Mouse (Mus musculus) embryonic stem cell, embryonic (primary cell): ENCODE measurements around the gene Mpzl1.

Experiments
- CTCF ChIA-PET, 4 experiments: fragments of 300-600 bp in 2 of 4; fragments of 350-600 bp in 2 of 4; sonication (Branson Sonifier 250); formaldehyde crosslinking; loops; one replicate each; lab custom pipeline; 2022; ENCODE audit warnings: inconsistent platforms in 2 of 4; lab: Charles Lee
- POLR2A ChIA-PET, 4 experiments: fragments of 300-600 bp in 2 of 4; fragments of 350-600 bp in 2 of 4; sonication (Branson Sonifier 250); formaldehyde crosslinking; loops; one replicate each; lab custom pipeline; 2022; ENCODE audit warnings: antibody characterized with exemption in 4 of 4, inconsistent platforms in 1 of 4; lab: Charles Lee

Mpzl1 gene

DNA sequence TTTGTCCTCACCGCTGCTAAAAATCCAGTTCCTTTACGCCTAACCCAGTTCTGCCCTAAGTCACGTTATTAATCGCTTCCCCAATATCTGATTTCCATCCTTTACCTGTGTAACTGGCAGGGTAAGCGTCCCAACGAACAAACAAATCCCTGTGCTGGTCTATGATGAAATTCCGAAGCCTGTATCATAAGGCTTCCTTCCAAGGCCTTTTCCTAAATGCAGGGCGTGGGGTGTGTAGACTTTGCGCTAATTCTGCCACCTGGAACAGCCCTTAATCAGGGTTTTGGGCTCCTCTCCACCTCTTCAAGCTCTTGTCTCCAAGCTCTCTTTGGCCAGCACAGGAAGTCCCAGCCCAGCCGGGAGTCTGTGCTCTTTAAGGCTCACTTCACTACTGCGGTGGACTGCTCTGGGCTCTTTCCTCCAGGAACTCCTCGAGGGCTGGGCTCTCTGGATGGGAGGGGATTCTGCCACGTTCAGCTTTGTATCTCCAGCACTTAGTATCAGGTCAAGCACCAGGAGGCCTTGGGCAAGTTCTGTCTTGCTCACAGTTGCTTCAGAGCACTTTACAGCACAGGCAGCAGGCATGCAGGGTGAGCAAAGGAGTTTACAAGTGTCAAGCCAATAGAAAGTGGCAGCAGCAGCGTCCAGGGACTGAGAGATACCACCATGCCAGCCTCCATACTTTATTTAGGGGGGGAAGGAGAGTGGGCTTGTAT lies 48.8 kb downstream of the Mpzl1 start:
- ChIA-PET POLR2A (interaction anchor here in 3 of 4 experiments (0.6 to 5.5 kb wide), 21 partner anchors 8 to 1329 kb away, joined by 3 to 43 read pairs (median 5); partner anchors contain the start of genes Mpc2 (in 2 of the 3), Mpzl1 (in 2 of the 3) and Dcaf6 (in 1 of the 3)), CTCF (interaction anchor here in 2 of 4 experiments (0.7 to 1.2 kb wide), 4 partner anchors 11 to 70 kb away, joined by 3 to 5 read pairs (median 3); no protein-coding TSS in a partner anchor)

DNA sequence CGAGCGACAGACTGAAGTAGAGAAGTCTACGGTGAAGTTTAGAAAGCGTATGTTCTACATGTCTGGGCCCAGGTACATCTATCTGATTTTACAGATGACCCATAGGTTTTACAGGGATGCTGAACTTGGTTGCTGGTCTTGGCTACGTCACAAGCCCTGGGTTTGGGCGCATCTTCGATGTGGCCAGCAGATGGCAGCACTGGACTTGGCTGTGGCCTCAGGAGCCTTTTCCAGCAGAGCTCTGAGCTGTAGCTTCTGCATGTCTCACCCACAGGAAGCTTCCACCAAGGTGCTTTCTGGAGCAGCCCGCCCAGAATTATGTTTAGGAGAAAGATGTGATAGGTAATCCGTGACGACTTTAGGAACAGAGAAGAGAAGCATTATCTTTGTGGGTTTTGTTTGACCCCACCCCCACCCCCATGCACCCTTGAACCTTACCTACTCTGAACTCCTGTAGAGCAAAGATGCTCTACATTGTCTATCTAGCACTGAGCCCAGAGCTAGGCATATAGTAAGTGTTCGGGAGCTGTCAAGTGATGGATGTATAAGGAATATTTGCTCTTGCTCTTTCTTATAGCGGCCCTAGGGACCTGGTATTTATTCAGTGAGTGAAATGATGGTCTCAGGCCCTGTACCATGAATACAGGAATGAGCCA lies 50.7 kb downstream of the Mpzl1 start:
- POLR2A ChIA-PET: interaction anchor here in 3 of 4 experiments (0.5 to 5.5 kb wide), 16 partner anchors 9 to 123 kb away, joined by 3 to 43 read pairs (median 4); partner anchors contain the start of genes Dcaf6 (in 1 of the 3) and Mpc2 (in 1 of the 3)

DNA sequence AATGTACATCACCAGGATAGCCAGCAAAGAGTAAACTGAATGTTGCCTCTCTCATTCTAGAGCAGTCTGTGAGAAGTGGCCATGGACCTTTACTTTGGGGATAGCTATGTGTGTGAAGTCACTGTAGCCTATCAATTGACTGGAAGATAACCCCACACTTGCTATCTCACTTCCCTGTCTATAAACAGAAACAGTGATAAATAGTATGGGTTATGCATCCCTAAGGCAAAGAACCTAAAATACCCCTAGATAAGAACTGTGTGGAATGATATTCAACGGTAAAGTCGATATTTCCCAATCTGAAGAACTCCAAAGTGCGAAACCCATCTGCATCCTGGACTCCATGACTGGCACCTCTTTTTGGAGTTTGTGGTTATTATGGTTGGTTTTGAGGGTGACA lies 53.1 kb downstream of the Mpzl1 start:
- CTCF ChIA-PET: no interaction called here
- POLR2A ChIA-PET: interaction anchor here in 2 of 4 experiments (0.6 to 2.7 kb wide), 4 partner anchors 52 to 121 kb away, joined by 3 to 20 read pairs (median 12); partner anchors contain the start of genes Dcaf6 (in 1 of the 2), Mpc2 (in 1 of the 2) and Mpzl1 (in 1 of the 2)

More for the DNA sequence above, 50.7 kb downstream of the Mpzl1 start:
- CTCF ChIA-PET: interaction anchor here (0.5 to 1.8 kb wide), 31 partner anchors 17 to 1030 kb away, joined by 3 to 16 read pairs (median 4); partner anchors contain the start of genes Creg1 (in 2 of the 4) and Mpzl1 (in 1 of the 4)

DNA sequence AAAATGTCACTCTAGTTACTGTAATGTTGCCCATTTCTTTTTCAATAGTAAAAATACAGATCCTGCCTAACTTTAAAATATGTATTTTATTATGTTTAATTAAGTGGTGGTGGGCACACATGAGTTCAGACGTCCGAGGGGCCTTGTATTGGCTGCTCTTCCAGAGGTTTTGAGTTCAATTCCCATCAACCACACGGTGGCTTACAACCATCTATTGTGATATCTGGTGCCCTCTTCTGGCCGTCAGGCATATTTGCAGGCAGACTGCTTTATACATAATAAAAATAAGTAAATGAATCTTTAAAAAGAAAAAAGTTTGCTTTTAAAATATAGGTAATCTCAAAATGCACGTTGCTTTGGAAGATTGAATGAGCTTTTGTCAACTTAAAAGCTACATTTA lies 55.0 kb downstream of the Mpzl1 start:
- ChIA-PET CTCF (interaction anchor here in 2 of 4 experiments (0.8 to 0.9 kb wide), 2 partner anchors 11 to 157 kb away, joined by 3 read pairs; no protein-coding TSS in a partner anchor), POLR2A (interaction anchor here in 2 of 4 experiments (0.7 to 2.7 kb wide), 11 partner anchors 10 to 119 kb away, joined by 3 to 20 read pairs (median 4); partner anchors contain the start of genes Dcaf6 (in 1 of the 2), Mpc2 (in 1 of the 2) and Mpzl1 (in 1 of the 2))

DNA sequence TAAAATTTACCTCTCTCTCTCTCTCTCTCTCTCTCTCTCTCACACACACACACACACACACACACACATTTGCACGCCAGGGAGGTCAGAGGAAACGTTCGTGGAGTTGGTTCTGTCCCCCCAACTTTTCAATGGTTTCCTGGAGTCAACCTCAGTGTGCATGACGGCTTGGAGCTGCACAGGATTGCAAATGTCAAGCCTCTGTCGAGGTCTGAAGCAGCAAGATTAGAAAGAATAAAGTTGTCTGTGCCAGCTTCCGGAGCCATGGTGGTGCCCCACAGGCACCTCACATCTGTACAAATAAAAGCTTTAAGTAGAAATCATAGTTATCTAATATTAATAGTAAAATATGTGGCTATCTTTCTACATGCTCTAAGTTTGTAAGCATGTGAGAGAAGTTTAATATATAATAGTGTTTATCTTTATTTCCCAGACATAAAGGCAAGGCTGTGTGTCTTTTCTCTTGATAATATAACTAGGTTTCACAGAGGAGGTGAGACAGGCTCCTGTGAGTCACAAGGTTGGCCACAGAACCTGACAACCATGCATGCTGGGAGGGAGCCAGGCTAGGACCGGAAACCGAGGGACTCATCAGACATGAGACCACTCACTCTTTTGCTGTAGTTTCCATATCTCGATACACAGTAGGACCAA lies 57.8 kb downstream of the Mpzl1 start:
- ChIA-PET POLR2A (interaction anchor here in 2 of 4 experiments (0.6 to 1.8 kb wide), 3 partner anchors 9 to 350 kb away, joined by 3 to 6 read pairs (median 5); partner anchors contain the start of genes Dcaf6 (in 1 of the 2) and Mpc2 (in 1 of the 2)), CTCF (no interaction called here)

DNA sequence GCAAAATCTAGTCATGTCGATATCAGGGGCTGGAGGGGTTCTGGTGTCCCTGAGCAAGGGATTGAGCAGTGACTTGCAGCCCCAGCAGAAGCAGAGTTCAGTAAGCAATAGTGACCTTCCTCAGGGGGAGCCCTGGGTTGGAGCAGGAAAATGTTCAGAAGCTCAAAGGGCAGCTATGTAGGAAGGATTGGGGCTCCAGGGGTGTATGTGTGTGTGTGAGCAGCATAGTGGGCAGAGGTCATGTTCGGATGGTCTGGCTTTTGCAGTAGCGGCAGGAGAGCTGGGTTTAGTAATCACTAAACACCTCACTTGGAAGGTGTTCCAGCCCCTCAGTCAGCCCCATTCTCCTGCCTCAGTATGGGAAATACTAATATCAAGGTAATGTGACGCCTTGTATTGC lies 58.3 kb downstream of the Mpzl1 start:
- ChIA-PET POLR2A (interaction anchor here in 2 of 4 experiments (0.6 to 1.8 kb wide), 3 partner anchors 10 to 349 kb away, joined by 3 to 6 read pairs (median 5); partner anchors contain the start of genes Dcaf6 (in 1 of the 2) and Mpc2 (in 1 of the 2)), CTCF (no interaction called here)

DNA sequence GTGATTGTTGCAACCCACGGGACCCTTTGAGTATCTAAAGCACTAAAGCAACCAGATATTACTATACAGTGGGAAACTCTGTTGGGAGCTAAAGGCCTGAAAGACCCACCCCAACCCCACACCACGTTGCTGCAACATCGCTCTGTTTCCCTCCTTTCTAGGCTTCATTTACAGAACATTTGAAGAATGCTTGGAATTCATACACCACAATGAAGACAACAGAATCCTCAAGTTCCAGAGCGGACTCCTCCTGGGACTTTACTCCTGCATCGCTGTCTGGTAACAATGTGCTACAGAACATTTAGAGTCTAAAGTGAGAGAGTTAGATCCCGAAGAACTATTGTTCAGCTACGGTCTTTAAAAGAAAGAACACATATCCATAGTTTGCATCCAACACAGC lies 66.9 kb downstream of the Mpzl1 start:
- ChIA-PET CTCF (interaction anchor here in 1 of 4 experiments (0.5 to 1.0 kb wide), 2 partner anchors 168 to 751 kb away, joined by 3 read pairs; no protein-coding TSS in a partner anchor), POLR2A (interaction anchor here in 2 of 4 experiments (0.6 to 3.3 kb wide), 9 partner anchors 8 to 107 kb away, joined by 3 to 8 read pairs (median 3); partner anchors contain the start of genes Mpc2 (in 2 of the 2), Dcaf6 (in 1 of the 2) and Mpzl1 (in 1 of the 2))

DNA sequence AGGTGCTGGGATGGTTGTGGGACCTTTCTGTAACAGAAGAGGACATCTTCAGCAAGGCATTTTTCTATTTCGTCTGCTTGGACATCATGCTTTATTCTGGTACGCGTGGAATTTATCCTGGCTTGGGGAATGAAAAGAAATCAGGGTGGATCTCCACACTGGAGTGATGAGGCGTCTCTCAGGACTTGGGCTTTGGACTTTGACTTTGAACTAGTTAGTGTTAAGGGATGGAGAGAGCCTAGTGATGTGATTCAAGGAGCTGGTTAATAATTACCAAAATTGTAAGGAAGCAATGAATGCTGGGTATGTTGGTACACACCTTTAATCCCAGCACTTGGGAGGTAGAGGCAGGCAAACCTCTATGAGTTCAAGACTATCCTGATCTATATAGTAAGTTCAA lies 69.1 kb downstream of the Mpzl1 start:
- ChIA-PET CTCF (no interaction called here), POLR2A (no interaction called here)

DNA sequence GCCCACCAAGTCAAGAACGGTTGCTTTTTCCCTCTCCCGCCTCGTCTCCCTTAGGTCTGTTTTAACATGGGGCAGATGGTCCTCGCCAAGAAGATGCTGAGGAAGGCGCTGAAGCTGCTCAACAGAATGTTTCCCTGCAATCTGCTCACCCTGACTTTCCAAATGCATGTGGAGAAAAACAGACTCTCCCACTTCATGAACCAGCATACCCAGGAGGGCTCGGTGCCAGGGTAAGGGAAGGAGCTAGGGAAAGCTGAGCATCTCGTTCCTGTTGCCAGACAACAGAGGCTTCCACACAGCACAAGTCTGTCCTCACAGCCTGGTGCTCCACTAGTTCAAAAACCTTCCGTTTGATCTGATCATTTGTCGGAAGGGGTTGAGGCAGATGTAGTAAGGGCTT lies 75.3 kb downstream of the Mpzl1 start:
- CTCF ChIA-PET: no interaction called here
- POLR2A ChIA-PET: interaction anchor here in 1 of 4 experiments (0.6 kb wide), 1 partner anchor 9 kb away, joined by 3 read pairs; no protein-coding TSS in a partner anchor

DNA sequence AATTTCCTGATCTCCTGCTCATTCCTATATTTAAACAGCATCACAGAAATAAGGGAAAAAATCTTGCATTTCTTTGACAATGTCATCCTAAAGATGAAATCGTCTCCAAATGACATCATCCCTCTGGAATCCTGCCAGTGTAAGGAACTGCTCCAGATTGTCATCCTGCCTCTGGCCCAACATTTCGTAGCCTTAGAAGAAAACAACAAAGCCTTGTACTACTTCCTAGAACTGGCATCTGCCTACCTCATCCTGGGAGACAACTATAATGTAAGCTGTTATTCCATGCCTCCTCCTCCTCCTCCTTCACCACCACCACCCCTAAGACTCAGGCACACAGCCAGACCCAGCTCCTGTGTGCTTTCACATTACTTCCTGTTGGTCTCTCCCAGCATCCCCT lies 77.6 kb downstream of the Mpzl1 start:
- ChIA-PET POLR2A (no interaction called here), CTCF (no interaction called here)
